Mouse (Mus musculus) mature B cell (primary cell): ENCODE measurements around the gene 2310050C09Rik.

Source experiments
- in situ Hi-C: fragments of 300-500 bp; cut with MboI; formaldehyde crosslinking; loops from 2 replicates; pipeline ENCODE4 v1.14.3; 2019

The 2310050C09Rik gene

GRCm38 (mm10) chr3:92870116-92870515 lies at the start of gene 2310050C09Rik:
2310050C09Rik (minus strand) TSS chr3:92870216.
- in situ Hi-C loops: no loop called here

- in situ Hi-C loops: no loop called here
Measured at GRCm38 (mm10) chr3:92907571-92907970, 37.6 kb upstream of the 2310050C09Rik start.

- in situ Hi-C loops: no loop called here
Measured at GRCm38 (mm10) chr3:92905182-92905581, 35.2 kb upstream of the 2310050C09Rik start.

GRCm38 (mm10) chr3:92903640-92904039 lies 33.6 kb upstream of the 2310050C09Rik start:
- in situ Hi-C loops: no loop called here

GRCm38 (mm10) chr3:92902992-92903391 lies 33.0 kb upstream of the 2310050C09Rik start:
- in situ Hi-C loops: no loop called here

- in situ Hi-C loops: no loop called here
Measured at GRCm38 (mm10) chr3:92894489-92894888, 24.5 kb upstream of the 2310050C09Rik start.

GRCm38 (mm10) chr3:92894063-92894462 lies 24.0 kb upstream of the 2310050C09Rik start:
- in situ Hi-C loops: no loop called here

- in situ Hi-C loops: no loop called here
Measured at GRCm38 (mm10) chr3:92874180-92874579, 4.2 kb upstream of the 2310050C09Rik start.

GRCm38 (mm10) chr3:92851186-92851585 lies 18.8 kb downstream of the 2310050C09Rik start, which contains the start of gene Lce1l:
Lce1l (minus strand) TSS chr3:92851286.
- in situ Hi-C loops: no loop called here

- in situ Hi-C loops: no loop called here
Measured at GRCm38 (mm10) chr3:92827108-92827507, 42.9 kb downstream of the 2310050C09Rik start, which contains the start of gene Kprp. Kprp (minus strand) TSS chr3:92827247.

GRCm38 (mm10) chr3:92825808-92826207 lies 44.2 kb downstream of the 2310050C09Rik start:
- in situ Hi-C loops: no loop called here
